Mouse (Mus musculus) myocyte (in vitro differentiated cells): ENCODE measurements around the gene Ugt1a9. TPM values are rescaled to one million over a fixed set of nuclear protein-coding genes. Genes with fewer than 3 reads are reported as not detected.

Source experiments
- H3K27me3 ChIP-seq: one replicate; pipeline ENCODE4 v1.6.1; 2011; ENCODE audit not compliant: control insufficient read depth, insufficient read depth, insufficient read length
- H3K36me3 ChIP-seq: one replicate; pipeline ENCODE4 v1.6.1; 2011; ENCODE audit not compliant: control insufficient read depth, insufficient read depth
- H3K4me2 ChIP-seq: one replicate; pipeline ENCODE4 v1.6.1; 2011; ENCODE audit warnings: low read depth, control low read depth
- H3K4me3 ChIP-seq: one replicate; pipeline ENCODE4 v1.5.1; 2011; ENCODE audit warnings: mild to moderate bottlenecking, control low read depth, moderate library complexity
- H3K79me2 ChIP-seq: one replicate; pipeline ENCODE4 v1.6.1; 2011; ENCODE audit not compliant: control insufficient read depth, insufficient read depth
- H3ac ChIP-seq: one replicate; pipeline ENCODE4 v1.6.1; 2011; ENCODE audit not compliant: control insufficient read depth, insufficient read length
- CEBPB ChIP-seq: IDR thresholded peaks from 2 replicates; pipeline ENCODE4 v1.6.1; 2011; ENCODE audit warnings: mild to moderate bottlenecking, moderate library complexity; ENCODE audit not compliant: poor library complexity, insufficient read depth, severe bottlenecking
- E2F4 ChIP-seq: IDR thresholded peaks from one replicate; pipeline ENCODE4 v1.6.1; 2011; ENCODE audit warnings: mild to moderate bottlenecking, control low read depth, moderate library complexity; ENCODE audit not compliant: insufficient read depth
- MAX ChIP-seq: IDR thresholded peaks from one replicate; pipeline ENCODE4 v1.6.1; 2011; ENCODE audit warnings: low read depth, mild to moderate bottlenecking, control low read depth
- MYOD1 ChIP-seq, 3 experiments: IDR thresholded peaks; one replicate each; pipeline ENCODE4 v1.6.1; 2011; ENCODE audit warnings: control low read depth in 2 of 3, low read depth in 2 of 3, mild to moderate bottlenecking in 2 of 3, moderate library complexity in 1 of 3; ENCODE audit not compliant: insufficient read length in 2 of 3, control insufficient read depth in 1 of 3
- MYOG ChIP-seq, 3 experiments: IDR thresholded peaks; one replicate each; pipeline ENCODE4 v1.6.1; 2011; ENCODE audit warnings: control low read depth in 2 of 3, low read depth in 2 of 3, mild to moderate bottlenecking in 2 of 3; ENCODE audit not compliant: insufficient read length in 2 of 3, control insufficient read depth in 1 of 3, insufficient read depth in 1 of 3
- POLR2AphosphoS2 ChIP-seq: IDR thresholded peaks from one replicate; pipeline ENCODE4 v1.6.1; 2011; ENCODE audit warnings: low read depth, control low read depth; ENCODE audit not compliant: insufficient read length
- REST ChIP-seq: IDR thresholded peaks from one replicate; pipeline ENCODE4 v1.6.1; 2011; ENCODE audit warnings: mild to moderate bottlenecking, control low read depth, moderate library complexity; ENCODE audit not compliant: insufficient read depth, insufficient read length
- SRF ChIP-seq: IDR thresholded peaks from one replicate; pipeline ENCODE4 v1.6.1; 2011; ENCODE audit warnings: low read depth; ENCODE audit not compliant: control insufficient read depth, insufficient read length
- TCF12 ChIP-seq: IDR thresholded peaks from one replicate; pipeline ENCODE4 v1.6.1; 2011; ENCODE audit warnings: mild to moderate bottlenecking, control low read depth; ENCODE audit not compliant: poor library complexity, insufficient read depth, severe bottlenecking
- TCF3 ChIP-seq: IDR thresholded peaks from one replicate; pipeline ENCODE4 v1.6.1; 2011; ENCODE audit warnings: low read depth, control low read depth; ENCODE audit not compliant: insufficient read length
- USF1 ChIP-seq: IDR thresholded peaks from one replicate; pipeline ENCODE4 v1.6.1; 2011; ENCODE audit warnings: low read depth, mild to moderate bottlenecking, control low read depth, moderate library complexity
- polyA plus RNA-seq: library from polyadenylated mRNA; unstranded; fragments of >200 nt; fragmentation: generic; extraction: Trizol; gene quantifications from one replicate; pipeline ENCODE4 v1.2.1, GENCODE M21; 2012; ENCODE audit warnings: missing spikeins

Gene Ugt1a9
- polyA plus RNA-seq, 1 experiment: not detected

DNA sequence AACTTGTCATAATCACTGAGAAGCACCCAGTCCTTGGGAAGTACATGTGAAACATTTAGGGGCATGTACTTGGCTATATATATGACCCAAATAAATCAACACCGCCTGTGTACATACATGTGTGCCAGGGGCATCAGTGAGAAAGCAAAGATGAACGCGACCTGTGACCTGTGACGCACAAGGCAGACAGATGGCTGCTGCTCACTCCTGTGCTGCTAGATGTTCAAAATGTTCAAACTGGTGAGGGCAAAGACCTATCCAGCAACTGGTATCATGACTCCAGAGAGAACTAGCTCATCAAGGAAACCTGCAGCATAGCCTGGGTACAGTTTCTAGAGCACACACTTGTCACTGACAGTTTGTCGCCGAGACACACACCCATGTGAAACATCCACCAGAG is 196.9 kb downstream of the Ugt1a9 start:
- TF ChIP-seq TCF3 (no peak), USF1 (no peak), TCF12 (no peak)
- no peak overlapping the region for H3ac ChIP-seq
- H3K27me3 ChIP-seq: no peaks in the 10 kb centered on the region
- no peaks in the 10 kb centered on the region for H3K79me2 ChIP-seq
- H3K4me3 ChIP-seq: no peak overlapping the region
- peaks cover 75% of the 10 kb centered on the region for H3K36me3 ChIP-seq
- peak overlapping the region; percentile 19 for H3K4me2 ChIP-seq

- TF ChIP-seq MYOG (IDR thresholded peaks at IDR 0.05; ENCODE audit: control insufficient read depth in 1 of 3, insufficient read depth in 1 of 3, insufficient read length in 2 of 3, low read depth in 2 of 3) (peak in 1 of 3 experiments; percentile 76), TCF12 (peak; percentile 86), TCF3 (no peak), REST (no peak), POLR2AphosphoS2 (no peak), MAX (no peak), CEBPB (no peak), SRF (no peak), MYOD1 (IDR thresholded peaks at IDR 0.05; ENCODE audit: control insufficient read depth in 1 of 3, insufficient read length in 2 of 3, low read depth in 2 of 3) (peak in 1 of 3 experiments; percentile 39), E2F4 (no peak)
- Histone ChIP-seq H3K4me2 (no peak overlapping the region), H3K36me3 (peaks cover 70% of the 10 kb centered on the region), H3K4me3 (no peak overlapping the region), H3ac (no peak overlapping the region), H3K79me2 (no peaks in the 10 kb centered on the region), H3K27me3 (no peaks in the 10 kb centered on the region)
These were observed 197.5 kb downstream of the Ugt1a9 start for GRCm38 (mm10) chr1:88268070-88268469.

Other genes starting within 250 kb of the Ugt1a9 start
- 59.3 TPM for gene Dgkd, start 217.5 kb upstream of the Ugt1a9 start, polyA plus RNA-seq
- gene Usp40, start 62.2 kb upstream of the Ugt1a9 start, polyA plus RNA-seq: 9.5 TPM
- not detected for gene Ugt1a10, start 15.4 kb upstream of the Ugt1a9 start, polyA plus RNA-seq
- not detected for gene Ugt1a8, start 17.0 kb downstream of the Ugt1a9 start, polyA plus RNA-seq
- gene Ugt1a7c, start 24.3 kb downstream of the Ugt1a9 start, polyA plus RNA-seq: 0.18 TPM
- 0.04 TPM for gene Ugt1a6b, start 32.5 kb downstream of the Ugt1a9 start, polyA plus RNA-seq
- gene Ugt1a6a, start 64.0 kb downstream of the Ugt1a9 start, polyA plus RNA-seq: 8.9 TPM
- not detected for gene Ugt1a5, start 95.2 kb downstream of the Ugt1a9 start, polyA plus RNA-seq
- 0.05 TPM for gene Ugt1a2, start 129.8 kb downstream of the Ugt1a9 start, polyA plus RNA-seq
- not detected for gene Dnajb3, start 135.0 kb downstream of the Ugt1a9 start, polyA plus RNA-seq
- not detected for gene Ugt1a1, start 141.2 kb downstream of the Ugt1a9 start, polyA plus RNA-seq
- 1.4 TPM for gene Mroh2a, start 156.2 kb downstream of the Ugt1a9 start, polyA plus RNA-seq
- gene Hjurp, start 206.8 kb downstream of the Ugt1a9 start, polyA plus RNA-seq: 37.7 TPM
- 0.02 TPM for gene Trpm8, start 206.9 kb downstream of the Ugt1a9 start, polyA plus RNA-seq